Mouse (Mus musculus): ENCODE data around the gene 5530401A14Rik. TPM values are rescaled to one million over a fixed set of nuclear protein-coding genes. Genes with fewer than 3 reads are reported as not detected.

Gene 5530401A14Rik
- under 1 TPM; 0.12 to 0.20 TPM for total RNA-seq (2021)
- long read RNA-seq, experiment 1, partial matches to known transcripts, result 0 of 5 reads
- long read RNA-seq, experiment 1, other reads (novel, unspliced or antisense), result 5 of 5 reads
- long read RNA-seq, experiment 2, result 0 reads

DNA sequence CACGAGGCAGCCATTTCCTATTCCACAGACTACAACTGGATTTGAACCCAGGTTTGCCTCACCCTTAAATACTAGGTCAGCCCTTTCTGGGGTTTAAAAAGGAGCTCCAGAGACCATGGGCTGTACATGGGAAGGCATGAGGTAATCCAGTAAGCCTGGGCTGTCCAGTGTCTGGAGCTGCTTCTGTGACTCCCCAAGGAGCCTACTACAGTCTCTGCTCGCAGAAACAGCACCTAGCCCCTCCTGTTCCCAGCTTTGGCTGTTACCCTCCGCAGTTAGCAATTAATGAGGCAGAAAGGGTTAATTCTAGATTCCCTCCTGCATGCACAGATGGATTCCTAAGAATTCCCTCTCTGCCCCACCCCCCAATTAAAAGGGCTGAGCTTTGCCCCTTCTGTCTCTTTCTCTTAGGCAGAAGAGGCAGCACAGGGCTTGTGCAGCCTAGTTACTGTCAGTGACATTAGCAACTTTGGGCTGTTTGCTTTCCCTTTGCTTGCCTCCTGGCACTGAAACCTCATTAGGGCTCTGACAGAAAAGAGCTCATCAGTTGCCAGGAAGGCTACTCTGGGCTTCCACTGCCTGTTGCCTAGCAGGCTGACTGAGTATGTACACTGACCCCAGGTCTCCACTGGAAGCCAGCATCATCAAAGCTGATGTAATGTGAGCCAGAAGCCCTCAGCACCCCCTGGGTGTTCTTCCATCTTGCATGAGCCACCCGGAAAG, at the start of gene 5530401A14Rik:
TSS of gene 5530401A14Rik (plus strand) at position 424 of the 723 bp plus-strand sequence.
- TF ChIP-seq CTCF (conservative IDR thresholded peaks at IDR 0.05), result no peak
- Histone ChIP-seq H3K4me3 (no peak within 1 kb of the TSS), H3K27ac (0 out of 2 replicates have a peak within 1 kb of the TSS, but pooled peaks have one; percentile 18)
- peak; percentile 45 to 64 for DNase-seq (ENCODE audit: low spot score in 2 of 2)

DNA sequence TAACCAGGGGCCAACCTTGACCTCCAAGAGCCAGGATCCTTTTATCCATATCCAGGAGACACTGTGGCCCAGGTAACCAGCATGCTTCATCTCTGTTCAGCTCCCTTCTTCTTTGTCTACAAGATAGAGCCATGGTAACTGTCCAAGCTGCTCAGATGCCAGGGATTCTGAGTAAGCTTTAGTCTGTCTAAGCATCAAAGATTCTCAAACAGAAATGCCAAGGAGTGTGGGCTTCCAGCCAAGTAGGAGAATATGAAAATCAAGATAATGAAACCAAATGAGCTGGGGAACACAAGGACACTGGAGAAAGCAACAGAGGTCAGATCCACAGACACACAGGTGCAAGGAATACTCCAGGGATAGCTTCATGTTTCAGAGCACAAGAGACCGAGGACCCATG, 45.7 kb upstream of the 5530401A14Rik start:
- H3K27ac ChIP-seq, result no peak overlapping the region
- H3K4me3 ChIP-seq, result no peak overlapping the region
- peak; percentile 18 to 62 for DNase-seq (ENCODE audit: low spot score in 2 of 2)
- no peak for TF ChIP-seq CTCF (conservative IDR thresholded peaks at IDR 0.05)

DNA sequence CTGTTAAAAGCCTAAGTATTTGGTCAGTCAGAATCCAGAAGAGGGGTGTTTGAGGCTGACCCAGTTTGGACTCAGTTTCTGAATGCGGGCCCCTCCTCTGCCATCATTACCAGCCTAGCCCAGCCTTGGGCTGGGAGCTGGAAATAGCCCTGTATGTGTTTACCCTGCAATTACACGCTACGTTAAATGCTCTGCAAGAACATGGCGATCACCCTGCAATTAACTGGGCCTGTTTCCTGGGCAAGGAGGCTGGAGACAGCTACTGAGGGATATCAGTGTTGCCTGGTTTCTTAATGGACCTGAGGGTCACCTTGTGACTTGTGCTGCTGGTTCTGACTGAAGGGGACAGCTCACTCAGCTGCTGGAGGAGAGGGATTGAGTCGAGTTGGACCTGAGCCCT, 43.9 kb upstream of the 5530401A14Rik start:
- H3K27ac ChIP-seq, result no peak overlapping the region
- DNase-seq (ENCODE audit: low spot score in 2 of 2), result no peak
- no peak for TF ChIP-seq CTCF (conservative IDR thresholded peaks at IDR 0.05)
- no peak overlapping the region for H3K4me3 ChIP-seq

DNA sequence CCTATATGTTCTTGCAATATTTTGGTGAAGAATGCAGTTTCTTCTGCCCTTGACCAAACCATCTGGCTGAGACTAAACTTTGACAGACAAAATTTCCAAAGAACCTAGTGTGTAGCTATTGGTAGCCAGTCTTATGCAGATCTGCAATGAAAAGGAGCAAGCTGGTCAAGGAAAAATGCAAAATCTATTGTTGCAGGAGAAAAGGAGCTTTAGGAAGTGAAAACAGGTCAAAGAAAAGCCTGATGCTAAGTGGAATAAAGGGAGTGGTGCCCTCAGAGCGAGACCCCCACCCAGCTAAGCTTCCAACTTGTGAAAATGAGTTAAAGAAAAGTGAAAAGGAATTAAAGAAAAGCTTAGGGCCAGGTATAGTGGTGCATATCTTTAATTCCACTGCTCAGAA, 28.1 kb upstream of the 5530401A14Rik start:
- H3K27ac ChIP-seq, result no peak overlapping the region
- no peak for TF ChIP-seq CTCF (conservative IDR thresholded peaks at IDR 0.05)
- no peak for DNase-seq (ENCODE audit: low spot score in 2 of 2)
- no peak overlapping the region for H3K4me3 ChIP-seq

DNA sequence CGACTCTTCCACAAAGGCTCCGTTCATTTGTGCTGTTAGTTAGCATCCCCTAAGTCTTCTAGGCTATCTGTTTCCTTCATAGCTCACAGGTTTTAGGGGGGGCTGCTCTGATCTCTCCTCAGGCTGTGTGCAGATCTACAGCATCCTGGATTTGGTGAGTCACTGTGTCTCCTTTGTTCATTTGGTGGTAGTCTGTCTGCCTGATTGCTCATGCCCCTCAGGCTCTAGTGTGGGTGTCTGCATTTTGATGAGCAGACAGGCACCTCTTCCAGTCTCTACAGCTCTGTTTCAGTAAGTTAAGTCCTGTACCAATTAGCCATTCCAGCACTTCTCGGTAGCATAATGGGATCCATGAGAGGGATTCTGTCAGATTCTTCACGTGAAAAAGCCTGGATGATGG, 22.0 kb upstream of the 5530401A14Rik start:
- Histone ChIP-seq H3K4me3 (no peak overlapping the region), H3K27ac (no peak overlapping the region)
- no peak for TF ChIP-seq CTCF (conservative IDR thresholded peaks at IDR 0.05)
- DNase-seq (ENCODE audit: low spot score in 2 of 2), result no peak

DNA sequence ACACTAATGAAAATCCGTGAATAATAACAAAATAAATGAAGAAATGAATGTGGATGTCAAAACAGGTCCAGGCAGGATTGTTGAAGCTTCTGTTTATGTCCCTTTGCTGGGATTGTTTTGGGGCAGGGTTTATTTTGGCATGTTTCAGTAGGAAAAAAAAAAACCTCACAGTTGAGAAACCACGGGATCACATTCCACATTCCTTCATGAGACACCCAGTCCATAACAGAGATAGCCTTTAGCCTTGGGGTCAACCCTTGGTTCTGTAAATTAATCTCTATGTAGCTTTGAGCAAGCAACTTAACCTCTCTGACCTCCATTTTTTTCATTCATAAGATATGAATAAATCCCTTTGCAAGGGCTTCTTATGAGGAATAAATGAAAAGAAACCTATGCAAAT, 19.5 kb upstream of the 5530401A14Rik start:
- Histone ChIP-seq H3K4me3 (no peak overlapping the region), H3K27ac (no peak overlapping the region)
- TF ChIP-seq CTCF (conservative IDR thresholded peaks at IDR 0.05), result no peak
- DNase-seq (ENCODE audit: low spot score in 2 of 2), result no peak

DNA sequence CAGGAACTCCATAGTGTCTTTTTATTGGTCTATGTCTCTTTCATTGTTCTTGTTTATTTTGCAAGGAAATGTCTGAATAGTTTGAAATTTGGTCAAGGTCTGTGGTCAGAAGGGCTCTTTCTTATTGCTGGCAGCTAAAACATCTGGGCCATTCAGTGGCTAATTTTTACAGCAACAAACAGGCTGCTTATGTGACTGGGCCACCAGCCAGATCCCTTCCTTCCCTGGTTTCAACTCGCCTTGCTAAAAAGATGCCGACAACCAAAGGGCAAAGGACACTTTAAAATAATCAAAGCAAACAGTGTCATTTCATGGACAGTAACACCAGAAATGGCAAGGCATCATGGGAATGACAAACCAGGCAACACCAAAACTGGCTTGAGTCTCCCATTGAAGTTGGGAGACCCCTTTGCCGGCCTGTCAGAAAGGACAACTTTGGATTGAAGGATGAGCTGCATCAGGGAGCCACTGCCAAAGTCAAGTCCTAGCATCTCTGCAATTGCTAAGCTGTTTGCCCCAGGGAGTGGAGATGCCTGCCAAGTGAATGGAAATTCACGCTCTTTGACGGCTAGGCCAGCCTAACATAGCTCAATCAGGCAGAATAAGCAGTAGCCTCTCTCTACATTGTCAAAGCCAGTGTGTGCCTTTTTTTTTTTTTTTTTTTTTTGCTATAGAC, 15.3 kb upstream of the 5530401A14Rik start:
- no peak for DNase-seq (ENCODE audit: low spot score in 2 of 2)
- Histone ChIP-seq H3K4me3 (no peak overlapping the region), H3K27ac (no peak overlapping the region)
- no peak for TF ChIP-seq CTCF (conservative IDR thresholded peaks at IDR 0.05)

DNA sequence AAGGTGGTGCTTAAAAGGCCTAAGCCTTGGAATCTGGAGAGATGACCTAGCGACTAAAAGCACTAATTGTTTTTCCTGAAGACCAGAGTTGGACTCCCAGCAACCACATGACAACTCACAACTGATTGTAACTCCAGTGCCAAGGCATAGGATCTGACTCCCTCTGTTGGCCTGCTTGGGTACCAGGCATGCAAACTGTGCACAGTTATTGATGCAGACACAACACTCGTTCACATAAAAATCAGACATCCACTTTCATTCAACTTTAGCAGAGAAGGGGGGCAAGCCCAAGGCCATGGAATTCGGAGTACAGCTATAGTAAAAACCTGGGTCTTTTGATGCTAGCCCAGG, 14.8 kb upstream of the 5530401A14Rik start:
- peak; percentile 37 for TF ChIP-seq CTCF (conservative IDR thresholded peaks at IDR 0.05)
- Histone ChIP-seq H3K4me3 (no peak overlapping the region), H3K27ac (no peak overlapping the region)
- no peak for DNase-seq (ENCODE audit: low spot score in 2 of 2)

DNA sequence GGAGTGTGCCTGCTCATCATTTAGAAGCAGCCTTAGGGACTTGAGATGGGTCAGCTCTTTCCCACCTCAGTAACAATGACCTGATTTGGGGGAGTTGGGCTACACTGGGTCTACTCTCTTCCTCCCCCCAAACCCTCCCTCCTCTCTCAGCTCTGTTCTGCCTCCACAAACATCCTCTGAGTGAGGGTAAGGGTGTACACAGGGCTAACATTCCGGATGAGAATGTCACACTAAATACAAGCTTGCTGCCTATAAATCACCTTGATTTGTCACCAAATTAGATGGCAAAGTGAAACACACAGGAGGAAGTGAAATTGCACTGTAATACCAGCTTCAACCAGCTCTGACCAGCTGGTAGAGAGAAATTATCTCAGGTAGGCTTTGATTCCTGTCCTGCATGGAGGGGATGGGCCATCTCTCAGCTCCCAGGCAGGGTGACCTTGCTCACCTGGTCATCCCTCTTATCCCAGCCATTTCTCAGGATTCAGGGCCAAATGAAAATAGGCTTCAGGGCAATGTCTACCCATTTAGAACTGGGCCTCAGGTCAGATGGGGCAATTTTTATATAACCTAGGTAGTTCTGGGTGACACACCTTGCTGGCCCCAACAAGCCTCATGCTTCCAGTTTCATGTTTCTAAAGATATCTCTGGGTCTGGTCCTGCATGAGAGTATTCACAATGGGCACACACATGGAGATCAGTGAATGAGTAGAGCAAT, 12.5 kb upstream of the 5530401A14Rik start:
- TF ChIP-seq CTCF (conservative IDR thresholded peaks at IDR 0.05), result no peak
- Histone ChIP-seq H3K4me3 (no peak overlapping the region), H3K27ac (no peak overlapping the region)
- no peak for DNase-seq (ENCODE audit: low spot score in 2 of 2)

DNA sequence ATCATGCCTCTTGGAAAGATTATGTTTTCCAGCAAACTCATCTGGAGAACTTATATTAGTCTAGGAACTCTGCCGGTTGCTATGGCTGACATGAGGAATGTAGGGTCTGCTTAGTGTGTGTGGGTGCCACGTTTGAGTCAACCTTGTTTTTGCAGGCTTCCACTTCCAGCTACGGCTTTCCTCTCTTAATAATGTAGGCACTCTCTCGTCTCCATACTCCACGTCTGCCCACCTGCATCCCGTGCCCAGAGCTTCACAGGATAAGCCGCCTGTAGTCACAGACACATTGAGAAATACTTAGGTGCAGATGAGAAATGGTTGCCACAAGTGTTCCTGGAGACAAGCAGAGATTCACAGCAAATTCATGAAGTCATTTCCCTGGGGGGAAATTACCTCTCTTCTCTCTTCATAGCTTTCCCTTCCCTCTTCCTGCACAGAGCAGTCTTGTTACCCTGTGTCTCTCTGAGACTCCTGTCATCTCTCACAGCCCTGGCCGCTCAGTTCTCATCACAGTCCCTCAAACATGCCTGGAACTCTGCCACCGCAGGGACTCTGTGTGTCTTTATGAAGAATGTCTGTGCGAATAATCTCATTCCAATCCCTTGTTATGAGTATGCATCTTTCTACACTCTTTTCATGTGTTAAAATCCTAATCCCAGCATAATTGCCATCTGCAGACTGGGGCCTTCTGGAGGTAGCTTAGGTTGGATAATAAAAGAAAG, 5.3 kb downstream of the 5530401A14Rik start:
- no peak for TF ChIP-seq CTCF (conservative IDR thresholded peaks at IDR 0.05)
- no peak overlapping the region; the same call in 1 of the 2 replicates for H3K4me3 ChIP-seq
- peak in 1 of 2 experiments; percentile 42 for DNase-seq (ENCODE audit: low spot score in 2 of 2)
- H3K27ac ChIP-seq, result peak overlapping the region; percentile 55; the same call in 1 of the 2 replicates

DNA sequence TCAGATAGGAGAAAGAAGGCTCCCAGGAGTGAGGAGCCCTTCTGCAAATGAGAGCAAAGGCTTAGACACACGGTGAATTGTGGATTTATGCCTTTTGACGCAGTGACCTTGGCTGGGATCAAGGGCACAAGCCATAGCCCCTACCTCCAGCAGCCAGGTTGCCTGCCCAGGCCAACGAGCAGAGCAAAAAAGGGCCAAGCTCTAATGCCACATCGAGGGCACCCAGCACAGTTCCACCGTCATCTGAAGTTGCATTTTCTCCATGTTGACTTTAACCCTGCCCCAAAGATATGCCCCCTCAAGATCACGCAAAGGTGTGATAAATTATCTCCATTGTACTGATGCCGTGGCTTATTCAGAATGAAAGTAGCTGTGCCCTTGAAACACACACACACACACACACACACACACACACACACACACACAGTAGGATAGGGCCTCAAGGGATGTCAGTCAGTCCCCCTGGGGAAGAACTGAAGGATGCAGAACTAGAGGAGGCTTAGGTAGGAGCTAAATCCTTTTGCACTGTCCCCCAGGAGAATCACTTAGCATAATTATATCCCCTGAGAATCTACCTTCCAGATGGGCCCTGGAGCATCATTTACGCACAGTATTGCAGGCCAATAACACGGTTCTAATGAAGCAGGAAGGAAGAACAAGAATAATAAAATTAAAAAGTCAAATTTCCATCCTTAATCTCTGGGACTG, 11.2 kb downstream of the 5530401A14Rik start:
- H3K27ac ChIP-seq, result no peak overlapping the region
- no peak for TF ChIP-seq CTCF (conservative IDR thresholded peaks at IDR 0.05)

DNA sequence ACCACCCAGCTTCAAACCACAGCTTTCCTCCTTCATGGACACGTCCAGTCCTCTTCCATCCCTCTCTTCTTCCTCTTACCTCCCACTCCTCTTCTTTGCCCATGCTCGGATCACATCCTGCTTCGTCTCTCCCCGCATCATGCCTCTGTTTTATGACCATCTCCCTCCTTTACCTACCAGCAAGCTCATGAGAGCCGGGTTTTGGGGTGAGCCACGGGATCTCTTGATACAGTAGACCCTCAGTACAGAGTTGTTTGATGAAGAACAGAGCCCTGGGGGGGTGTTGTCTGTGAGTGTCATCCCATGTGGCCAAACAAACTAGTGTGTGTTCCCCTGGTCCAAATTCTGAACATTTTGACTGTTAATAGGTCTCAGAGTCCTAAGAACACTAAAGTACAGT, 36.0 kb downstream of the 5530401A14Rik start:
- Histone ChIP-seq H3K4me3 (no peak overlapping the region), H3K27ac (no peak overlapping the region)
- DNase-seq (ENCODE audit: low spot score in 2 of 2), result no peak
- no peak for TF ChIP-seq CTCF (conservative IDR thresholded peaks at IDR 0.05)

More for the DNA sequence above, 11.2 kb downstream of the 5530401A14Rik start:
- no peak for DNase-seq (ENCODE audit: low spot score in 2 of 2)
- no peak overlapping the region for H3K4me3 ChIP-seq

Measured in layer of hippocampus, adult 2 months (tissue).